Mouse (Mus musculus): Measurements from ENCODE around the gene Crip3. TPM values are rescaled to one million over a fixed set of nuclear protein-coding genes. Genes with fewer than 3 reads are reported as not detected.

The Crip3 gene
- total and polyA plus RNA-seq, 2 experiments from 2014 or later: 1.6 to 4.0 TPM

- H3K27ac ChIP-seq: no peak overlapping the region
- H3K4me3 ChIP-seq (ENCODE audit: low read length): peak overlapping the region; percentile 34
- peaks cover 22% of the 10 kb centered on the region; the same call in 1 of the 2 replicates for H3K4me1 ChIP-seq (ENCODE audit: insufficient read depth, low read length)
- peak overlapping the region; percentile 67 for H3K4me2 ChIP-seq (ENCODE audit: low read depth, low read length)
- H3K27me3 ChIP-seq (ENCODE audit: insufficient read depth, low read length): no peaks in the 10 kb centered on the region
- peak overlapping the region; percentile 30; the same call in 1 of the 2 replicates for H3K9ac ChIP-seq (replicated peaks; ENCODE audit: low read length)
- DNase-seq (ENCODE audit: low spot score) (peak; percentile 45), ATAC-seq (peak; percentile 27; the same call in 1 of the 2 replicates)
- H3K36me3 ChIP-seq (ENCODE audit: insufficient read depth, low read length): 0 out of 2 replicates have a peak, but pooled peaks cover 5% of the 10 kb centered on the region
- no peaks in the 10 kb centered on the region for H3K9me3 ChIP-seq (ENCODE audit: low read length)
- 3% methylated on average over 9 of the region's 9 CpGs for WGBS
- no peak for TF ChIP-seq CTCF (IDR thresholded peaks at IDR 0.05; ENCODE audit: low read depth)
These were observed 25.8 kb downstream of the Crip3 start for GRCm38 (mm10) chr17:46454539-46454938.

GRCm38 (mm10) chr17:46455110-46455691 lies 26.5 kb downstream of the Crip3 start:
- Histone ChIP-seq H3K27ac (no peak overlapping the region), H3K9ac (replicated peaks; ENCODE audit: low read length) (peak overlapping the region; percentile 30; the same call in 1 of the 2 replicates), H3K9me3 (ENCODE audit: low read length) (no peaks in the 10 kb centered on the region), H3K36me3 (ENCODE audit: insufficient read depth, low read length) (0 out of 2 replicates have a peak, but pooled peaks cover 5% of the 10 kb centered on the region), H3K4me3 (ENCODE audit: low read length) (peak overlapping the region; percentile 34), H3K27me3 (ENCODE audit: insufficient read depth, low read length) (no peaks in the 10 kb centered on the region), H3K4me1 (ENCODE audit: insufficient read depth, low read length) (peaks cover 22% of the 10 kb centered on the region; the same call in 1 of the 2 replicates), H3K4me2 (ENCODE audit: low read depth, low read length) (peak overlapping the region; percentile 67)
- DNase-seq (ENCODE audit: low spot score): peak; percentile 24
- TF ChIP-seq CTCF (IDR thresholded peaks at IDR 0.05; ENCODE audit: low read depth): no peak
- peak; percentile 36 for ATAC-seq
- 3% methylated on average over 32 of the region's 33 CpGs for WGBS

GRCm38 (mm10) chr17:46457791-46458190 lies 29.1 kb downstream of the Crip3 start:
- H3K27me3 ChIP-seq (ENCODE audit: insufficient read depth, low read length): no peaks in the 10 kb centered on the region
- H3K36me3 ChIP-seq (ENCODE audit: insufficient read depth, low read length): 0 out of 2 replicates have a peak, but pooled peaks cover 5% of the 10 kb centered on the region
- no peaks in the 10 kb centered on the region for H3K9me3 ChIP-seq (ENCODE audit: low read length)
- no peak overlapping the region for H3K4me3 ChIP-seq (ENCODE audit: low read length)
- ATAC-seq (no peak), DNase-seq (ENCODE audit: low spot score) (peak; percentile 40)
- 22% methylated on average over 10 of the region's 10 CpGs for WGBS
- peak; percentile 57 for TF ChIP-seq CTCF (IDR thresholded peaks at IDR 0.05; ENCODE audit: low read depth)
- H3K4me1 ChIP-seq (ENCODE audit: insufficient read depth, low read length): peaks cover 22% of the 10 kb centered on the region; the same call in 1 of the 2 replicates
- H3K27ac ChIP-seq: no peak overlapping the region
- no peak overlapping the region for H3K4me2 ChIP-seq (ENCODE audit: low read depth, low read length)
- no peak overlapping the region for H3K9ac ChIP-seq (replicated peaks; ENCODE audit: low read length)

- H3K9ac ChIP-seq (replicated peaks; ENCODE audit: low read length): no peak overlapping the region
- WGBS: 32% methylated on average over 3 of the region's 3 CpGs
- ATAC-seq (no peak), DNase-seq (ENCODE audit: low spot score) (no peak)
- no peaks in the 10 kb centered on the region for H3K27me3 ChIP-seq (ENCODE audit: insufficient read depth, low read length)
- no peak overlapping the region for H3K4me3 ChIP-seq (ENCODE audit: low read length)
- H3K36me3 ChIP-seq (ENCODE audit: insufficient read depth, low read length): 0 out of 2 replicates have a peak, but pooled peaks cover 5% of the 10 kb centered on the region
- H3K9me3 ChIP-seq (ENCODE audit: low read length): no peaks in the 10 kb centered on the region
- peaks cover 22% of the 10 kb centered on the region; the same call in 1 of the 2 replicates for H3K4me1 ChIP-seq (ENCODE audit: insufficient read depth, low read length)
- no peak overlapping the region for H3K27ac ChIP-seq
- no peak for TF ChIP-seq CTCF (IDR thresholded peaks at IDR 0.05; ENCODE audit: low read depth)
- no peak overlapping the region for H3K4me2 ChIP-seq (ENCODE audit: low read depth, low read length)
These were observed 29.7 kb downstream of the Crip3 start for GRCm38 (mm10) chr17:46458439-46458838.

GRCm38 (mm10) chr17:46460673-46461072 lies 31.9 kb downstream of the Crip3 start:
- ATAC-seq (no peak; the same call in 1 of the 2 replicates), DNase-seq (ENCODE audit: low spot score) (no peak)
- TF ChIP-seq CTCF (IDR thresholded peaks at IDR 0.05; ENCODE audit: low read depth): no peak
- no peak overlapping the region for H3K4me3 ChIP-seq (ENCODE audit: low read length)
- H3K27me3 ChIP-seq (ENCODE audit: insufficient read depth, low read length): no peaks in the 10 kb centered on the region
- no peak overlapping the region for H3K27ac ChIP-seq
- H3K9ac ChIP-seq (replicated peaks; ENCODE audit: low read length): no peak overlapping the region
- peaks cover 5% of the 10 kb centered on the region; the same call in 1 of the 2 replicates for H3K36me3 ChIP-seq (ENCODE audit: insufficient read depth, low read length)
- H3K4me1 ChIP-seq (ENCODE audit: insufficient read depth, low read length): 0 out of 2 replicates have a peak, but pooled peaks cover 5% of the 10 kb centered on the region
- WGBS: 10% methylated on average over 31 of the region's 32 CpGs
- no peaks in the 10 kb centered on the region for H3K9me3 ChIP-seq (ENCODE audit: low read length)
- peak overlapping the region; percentile 39 for H3K4me2 ChIP-seq (ENCODE audit: low read depth, low read length)

- Histone ChIP-seq H3K36me3 (ENCODE audit: insufficient read depth, low read length) (peaks cover 9% of the 10 kb centered on the region), H3K4me1 (ENCODE audit: insufficient read depth, low read length) (no peaks in the 10 kb centered on the region), H3K9ac (replicated peaks; ENCODE audit: low read length) (no peak overlapping the region), H3K9me3 (ENCODE audit: low read length) (no peaks in the 10 kb centered on the region), H3K4me3 (ENCODE audit: low read length) (no peak overlapping the region), H3K27me3 (ENCODE audit: insufficient read depth, low read length) (no peaks in the 10 kb centered on the region), H3K27ac (no peak overlapping the region), H3K4me2 (ENCODE audit: low read depth, low read length) (peak overlapping the region; percentile 39; the same call in 1 of the 2 replicates)
- peak; percentile 27 for DNase-seq (ENCODE audit: low spot score)
- TF ChIP-seq CTCF (IDR thresholded peaks at IDR 0.05; ENCODE audit: low read depth): peak; percentile 42
- no peak for ATAC-seq
- 28% methylated on average over 8 of the region's 8 CpGs for WGBS
These were observed 32.6 kb downstream of the Crip3 start for GRCm38 (mm10) chr17:46461347-46461746.

- no peaks in the 10 kb centered on the region for H3K9me3 ChIP-seq (ENCODE audit: low read length)
- no peaks in the 10 kb centered on the region for H3K27me3 ChIP-seq (ENCODE audit: insufficient read depth, low read length)
- no peak overlapping the region for H3K27ac ChIP-seq
- H3K9ac ChIP-seq (replicated peaks; ENCODE audit: low read length): no peak overlapping the region
- ATAC-seq (no peak), DNase-seq (ENCODE audit: low spot score) (no peak)
- H3K4me3 ChIP-seq (ENCODE audit: low read length): no peak overlapping the region
- no peak overlapping the region for H3K4me2 ChIP-seq (ENCODE audit: low read depth, low read length)
- no peak for TF ChIP-seq CTCF (IDR thresholded peaks at IDR 0.05; ENCODE audit: low read depth)
- H3K4me1 ChIP-seq (ENCODE audit: insufficient read depth, low read length): no peaks in the 10 kb centered on the region
- peaks cover 17% of the 10 kb centered on the region for H3K36me3 ChIP-seq (ENCODE audit: insufficient read depth, low read length)
- 90% methylated on average over 5 of the region's 5 CpGs for WGBS
These were observed 33.5 kb downstream of the Crip3 start for GRCm38 (mm10) chr17:46462226-46462625.

Measured in hindbrain, postnatal 0 days (tissue).